Mouse (Mus musculus): Measurements from ENCODE around the gene Serpine2. TPM values are rescaled to one million over a fixed set of nuclear protein-coding genes. Genes with fewer than 3 reads are reported as not detected.

Serpine2 gene
- 1.8 TPM for polyA plus RNA-seq (2014; fragmentation: Illumina TruSeq; extraction: RNeasy Lipid Tissue Mini Kit (QIAGEN cat#74804); ENCODE audit: low read depth, low replicate concordance)

GRCm38 (mm10) chr1:79861130-79861942 is at the start of gene Serpine2:
Serpine2 (minus strand) TSS chr1:79861180.

GRCm38 (mm10) chr1:79775927-79776458 is 85.0 kb downstream of the Serpine2 start, which contains the start of the genes Mrpl44 and Wdfy1:
Mrpl44 (plus strand) TSS chr1:79776018.
Wdfy1 (minus strand) TSS chr1:79776143.

Other genes with a start within 250 kb of the Serpine2 start
- 1.3 TPM for gene Ap1s3, start 189.2 kb downstream of the Serpine2 start, polyA plus RNA-seq (2014; fragmentation: Illumina TruSeq; extraction: RNeasy Lipid Tissue Mini Kit (QIAGEN cat#74804); ENCODE audit: low read depth, low replicate concordance)
- 5.5 TPM for gene Mrpl44, start 85.2 kb downstream of the Serpine2 start, polyA plus RNA-seq (2014; fragmentation: Illumina TruSeq; extraction: RNeasy Lipid Tissue Mini Kit (QIAGEN cat#74804); ENCODE audit: low read depth, low replicate concordance)
- gene Wdfy1, start 85.0 kb downstream of the Serpine2 start, polyA plus RNA-seq (2014; fragmentation: Illumina TruSeq; extraction: RNeasy Lipid Tissue Mini Kit (QIAGEN cat#74804); ENCODE audit: low read depth, low replicate concordance): 19.4 TPM

Data from testis, adult 10 weeks (tissue).